In the genomic region with DNA sequence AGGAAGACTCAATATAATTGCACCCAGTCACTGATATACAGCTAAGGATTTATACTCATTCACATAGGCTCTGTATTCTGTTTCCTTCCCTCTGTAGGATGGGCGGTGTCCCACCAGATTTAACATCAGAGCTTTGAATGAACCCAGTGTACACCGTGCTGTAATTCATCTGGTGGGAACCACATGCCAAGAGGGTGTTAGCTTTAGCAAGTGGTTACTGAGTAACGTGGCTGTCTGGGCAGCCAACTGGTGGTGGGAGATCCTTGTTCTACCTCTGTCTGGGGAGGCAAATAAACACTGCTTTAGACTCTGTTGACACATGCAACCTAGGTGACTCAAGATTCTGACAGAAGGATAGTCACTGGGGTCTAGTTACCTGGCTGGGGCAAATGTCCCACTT, we compare ENCODE assay signal across 19 mouse cellular contexts.
DNase-seq lines count a peak whose midpoint lies in the region; ATAC-seq and TF ChIP-seq lines count a peak whose summit lies in the region.
"Had no signal": no experiment of that assay in that cellular context is flagged by ENCODE, and none has a peak within 500 bp of the region (broad histone marks: within the 10 kb centered on the region; RNA-seq: fewer than 3 reads in every experiment).

No protein-coding gene starts in this region.

- WGBS in kidney, adult 2 months, result 40% methylated on average over 3 of the region's 3 CpGs
- 53% methylated on average over 3 of the region's 3 CpGs for WGBS in lung, embryonic 14.5 days
- WGBS in intestine, embryonic 15.5 days, result 53% methylated on average over 3 of the region's 3 CpGs

- H3K9ac ChIP-seq in lung, embryonic 14.5 days, result no peak overlapping the region
- no peak overlapping the region for H3K9ac ChIP-seq in intestine, embryonic 15.5 days
- H3K9ac ChIP-seq: embryonic facial prominence, embryonic 15.5 days; heart, embryonic 12.5 days had no signal

- no peak for ATAC-seq in lung, embryonic 14.5 days (ENCODE audit: insufficient read depth)
- ATAC-seq in intestine, embryonic 15.5 days, result no peak; the same call in 1 of the 2 replicates
- ATAC-seq: activated CD4-positive, CD25-positive, alpha-beta regulatory T cell, adult 4 months; forebrain, embryonic 14.5 days had no signal

- H3K9me3 ChIP-seq in lung, embryonic 14.5 days (ENCODE audit: low read depth, low read length), result no peaks in the 10 kb centered on the region
- H3K9me3 ChIP-seq in intestine, embryonic 15.5 days, result no peaks in the 10 kb centered on the region
- H3K9me3 ChIP-seq: embryonic facial prominence, embryonic 15.5 days; forebrain, embryonic 10.5 days; heart, embryonic 12.5 days had no signal

- H3K36me3 ChIP-seq in kidney, adult 2 months (ENCODE audit: control insufficient read depth, insufficient read depth, low read length), result no peaks in the 10 kb centered on the region
- no peaks in the 10 kb centered on the region for H3K36me3 ChIP-seq in lung, embryonic 14.5 days (ENCODE audit: insufficient read depth)
- H3K36me3 ChIP-seq in intestine, embryonic 15.5 days, result no peaks in the 10 kb centered on the region
- H3K36me3 ChIP-seq: embryonic facial prominence, embryonic 15.5 days; forebrain, embryonic 10.5 days; heart, embryonic 12.5 days; hindbrain, embryonic 10.5 days had no signal

- no peak for TF ChIP-seq POLR2A in kidney, adult 2 months (IDR thresholded peaks at IDR 0.05; ENCODE audit: low read depth, low read length)

- no peaks in the 10 kb centered on the region for H3K27me3 ChIP-seq in kidney, adult 2 months (replicated peaks; ENCODE audit: control insufficient read depth, insufficient read depth, low read length)
- H3K27me3 ChIP-seq in lung, embryonic 14.5 days (ENCODE audit: insufficient read depth, low read length), result no peaks in the 10 kb centered on the region
- H3K27me3 ChIP-seq in intestine, embryonic 15.5 days (replicated peaks), result no peaks in the 10 kb centered on the region
- H3K27me3 ChIP-seq: embryonic facial prominence, embryonic 15.5 days; heart, embryonic 12.5 days had no signal

- no peak overlapping the region for H3K4me3 ChIP-seq in kidney, adult 2 months (ENCODE audit: insufficient read depth, low read depth, low read length)
- H3K4me3 ChIP-seq in lung, embryonic 14.5 days (ENCODE audit: low read depth, low read length), result no peak overlapping the region
- H3K4me3 ChIP-seq in intestine, embryonic 15.5 days (replicated peaks), result no peak overlapping the region
- H3K4me3 ChIP-seq: embryonic facial prominence, embryonic 15.5 days; erythroblast, embryonic 14.5 days; forebrain, embryonic 10.5 days; gastrocnemius, adult 2 months; heart, embryonic 12.5 days; hindbrain, embryonic 10.5 days had no signal

- no peak for TF ChIP-seq CTCF in kidney, adult 2 months (conservative IDR thresholded peaks at IDR 0.05; ENCODE audit: insufficient read depth, insufficient read length, low read depth, low read length)
- no peak for TF ChIP-seq CTCF in lung, embryonic 14.5 days (IDR thresholded peaks at IDR 0.05; ENCODE audit: low read depth)

- no peak overlapping the region for H3K4me2 ChIP-seq in lung, embryonic 14.5 days
- no peak overlapping the region for H3K4me2 ChIP-seq in intestine, embryonic 15.5 days (replicated peaks)
- H3K4me2 ChIP-seq: embryonic facial prominence, embryonic 15.5 days; heart, embryonic 12.5 days had no signal

- H3K4me1 ChIP-seq in kidney, adult 2 months (ENCODE audit: control insufficient read depth, insufficient read depth, low read length), result peaks cover 1% of the 10 kb centered on the region; the same call in 1 of the 2 replicates
- no peaks in the 10 kb centered on the region for H3K4me1 ChIP-seq in lung, embryonic 14.5 days (ENCODE audit: insufficient read depth)
- H3K4me1 ChIP-seq in intestine, embryonic 15.5 days (replicated peaks), result no peaks in the 10 kb centered on the region
- H3K4me1 ChIP-seq: heart, embryonic 12.5 days had no signal

- DNase-seq in kidney, adult 2 months, result peak; percentile 17
- DNase-seq in kidney, adult 18-20 months, result no peak
- peak; percentile 27 for DNase-seq in kidney, postnatal 14 days
- DNase-seq in kidney, adult 8-10 months, result no peak
- peak; percentile 23 for DNase-seq in lung, embryonic 14.5 days
- no peak for DNase-seq in lung, adult 18-20 months
- DNase-seq: cerebellum, adult 11-12 months; cerebellum, adult 9-10 months; cerebellum, postnatal 25 days; gastrocnemius, adult 2 months; gastrocnemius, postnatal 25 days had no signal

- H3K27ac ChIP-seq in kidney, adult 2 months (ENCODE audit: insufficient read depth, low read depth, low read length), result no peak overlapping the region
- H3K27ac ChIP-seq in lung, embryonic 14.5 days (ENCODE audit: low read depth), result no peak overlapping the region
- no peak overlapping the region for H3K27ac ChIP-seq in intestine, embryonic 15.5 days
- H3K27ac ChIP-seq: embryonic facial prominence, embryonic 15.5 days; forebrain, embryonic 10.5 days; gastrocnemius, adult 2 months; hindbrain, embryonic 10.5 days had no signal

Comparison
In these comparisons a context has a peak if more than half of its experiments do, and no peak if none do; other contexts are left out.
1. DNase-seq: peak in kidney, adult 2 months (single experiment), kidney, postnatal 14 days (single experiment) and lung, embryonic 14.5 days (single experiment); none in kidney, adult 18-20 months (single experiment), kidney, adult 8-10 months (0 of 2) and lung, adult 18-20 months (0 of 2).